Mouse (Mus musculus) ovary, postnatal 10 days (tissue): Measurements from ENCODE around the gene Vmn1r1.

Experiments used
- DNase-seq: peaks from one replicate; pipeline ENCODE4 v3.0.0; 2022; ENCODE audit warnings: low spot score

Gene Vmn1r1

DNA sequence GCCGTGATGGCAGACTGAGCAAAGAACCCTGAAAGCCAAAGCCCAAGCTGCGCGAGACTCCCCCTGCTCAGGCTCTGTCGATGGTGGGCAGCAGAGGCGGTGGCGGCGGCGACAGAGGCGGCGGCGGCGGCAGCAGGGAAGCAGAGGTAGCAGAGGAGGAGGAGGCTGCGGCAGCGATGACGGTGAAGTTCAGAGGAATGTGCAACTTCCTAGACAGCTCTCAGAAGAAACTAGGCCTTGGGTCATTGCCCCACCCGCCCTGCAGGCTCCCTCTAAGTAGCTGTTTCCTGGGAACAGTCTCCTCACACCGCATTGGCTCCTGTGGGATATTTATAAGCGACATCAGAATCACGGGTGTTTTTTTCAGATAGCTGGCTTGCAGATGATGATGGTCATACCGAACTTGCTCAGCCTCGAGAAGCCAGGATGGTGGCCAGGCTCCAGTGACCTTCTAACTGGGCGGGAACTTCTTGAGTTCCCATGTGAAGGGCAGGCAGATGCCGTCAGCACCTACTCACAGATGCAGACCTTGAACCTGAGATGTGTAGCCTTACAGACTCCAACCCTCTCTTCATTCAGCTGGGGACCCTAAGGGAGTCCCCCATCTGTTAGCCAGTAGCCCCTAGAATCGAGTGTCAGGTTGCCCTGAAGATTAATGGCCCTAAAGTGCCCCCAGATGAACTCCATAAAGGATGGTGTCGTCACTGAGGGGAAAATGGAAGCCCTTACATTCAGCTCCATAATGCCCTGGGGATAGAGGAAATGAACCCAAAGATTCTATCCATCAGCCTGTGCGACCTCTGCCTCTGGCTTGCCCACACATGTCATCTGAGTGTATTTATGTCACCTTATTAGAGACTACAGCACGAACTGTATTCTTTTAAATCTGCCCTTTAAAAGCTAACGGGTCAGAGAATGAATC is 26.8 kb downstream of the Vmn1r1 start:
- DNase-seq: no peak

DNA sequence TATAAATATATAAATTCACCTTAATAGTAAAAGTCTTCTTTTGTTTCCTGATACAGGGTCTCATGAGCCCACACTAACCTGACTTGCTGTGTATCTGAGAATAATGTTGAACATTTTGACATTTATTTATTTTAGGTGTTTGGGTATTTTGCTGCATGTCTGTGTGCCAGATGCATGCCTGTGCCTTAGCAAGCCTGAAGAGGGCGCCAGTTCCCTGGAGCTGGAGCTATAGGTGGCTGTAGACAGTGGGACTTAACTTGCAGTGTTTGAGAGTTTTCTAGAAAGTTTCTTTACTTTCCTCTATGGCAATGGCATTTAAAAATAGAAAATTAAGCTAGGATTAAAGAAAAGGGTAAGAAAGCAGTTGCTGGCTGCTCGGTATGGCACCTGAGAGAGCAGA is 33.5 kb downstream of the Vmn1r1 start:
- DNase-seq: no peak

DNA sequence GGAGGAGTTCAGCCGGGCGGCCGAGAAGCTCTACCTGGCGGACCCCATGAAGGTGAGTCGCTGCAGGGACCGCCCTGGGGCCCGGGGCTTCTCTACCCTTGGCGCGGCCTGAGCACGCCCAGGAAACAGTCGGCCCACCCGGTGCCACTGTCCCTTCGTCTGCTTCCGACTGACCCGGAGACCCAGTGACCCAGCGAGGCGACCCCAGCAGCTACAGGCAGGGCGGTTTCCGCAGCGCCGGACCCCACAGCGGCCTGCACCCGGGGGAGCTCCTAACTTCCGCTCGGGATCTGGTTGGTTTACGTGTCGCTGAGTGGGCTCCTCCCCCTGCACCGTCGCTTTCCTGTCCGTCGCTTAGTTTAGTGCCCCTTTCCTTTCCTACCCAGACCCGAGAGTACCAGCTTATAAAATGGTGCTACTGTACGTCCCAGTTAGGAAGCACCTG is 39.3 kb downstream of the Vmn1r1 start:
- peak; percentile 61 for DNase-seq

DNA sequence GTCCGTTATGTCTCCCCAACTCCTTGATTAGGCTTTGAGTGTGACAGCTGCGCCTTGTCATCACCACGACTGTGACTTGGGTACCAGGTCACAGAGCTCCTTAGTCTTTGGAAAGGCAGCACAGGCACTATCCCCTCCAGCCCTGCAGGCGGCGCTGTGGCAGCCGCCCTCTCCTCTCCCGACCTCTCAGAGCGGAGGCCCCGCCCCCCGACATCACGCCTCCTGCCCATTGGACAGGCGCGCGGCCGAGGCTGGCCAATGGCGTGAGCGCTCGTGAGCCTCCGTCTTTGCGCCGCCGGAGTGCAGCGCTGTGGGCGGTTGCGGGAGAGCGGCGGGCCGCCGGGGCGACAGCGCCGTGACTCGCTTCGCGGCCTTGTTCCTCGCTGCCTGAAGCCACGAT is 39.8 kb downstream of the Vmn1r1 start, which contains the start of gene Srp9:
Srp9 (plus strand) TSS at position 232 of the 400 bp plus-strand sequence.
- peak; percentile 93 for DNase-seq

DNA sequence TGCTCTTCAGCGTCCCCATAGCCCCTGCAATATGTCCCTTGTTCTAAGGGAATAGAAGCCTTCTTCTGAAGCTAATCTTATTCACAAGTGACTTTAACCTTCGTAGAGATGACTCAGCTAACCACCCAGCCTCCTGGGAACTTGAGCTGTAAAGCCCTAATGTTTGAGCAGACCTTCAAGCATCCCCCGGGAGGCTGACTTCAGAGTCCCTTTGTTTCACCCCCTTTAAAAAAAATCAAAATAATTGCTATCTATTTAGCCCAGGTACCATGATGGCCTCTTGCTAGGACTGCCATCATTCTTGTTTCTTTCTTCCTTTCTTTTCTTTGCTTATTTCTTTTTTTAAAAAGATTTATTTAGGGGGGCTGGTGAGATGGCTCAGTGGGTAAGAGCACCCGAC is 41.9 kb downstream of the Vmn1r1 start:
- no peak for DNase-seq

DNA sequence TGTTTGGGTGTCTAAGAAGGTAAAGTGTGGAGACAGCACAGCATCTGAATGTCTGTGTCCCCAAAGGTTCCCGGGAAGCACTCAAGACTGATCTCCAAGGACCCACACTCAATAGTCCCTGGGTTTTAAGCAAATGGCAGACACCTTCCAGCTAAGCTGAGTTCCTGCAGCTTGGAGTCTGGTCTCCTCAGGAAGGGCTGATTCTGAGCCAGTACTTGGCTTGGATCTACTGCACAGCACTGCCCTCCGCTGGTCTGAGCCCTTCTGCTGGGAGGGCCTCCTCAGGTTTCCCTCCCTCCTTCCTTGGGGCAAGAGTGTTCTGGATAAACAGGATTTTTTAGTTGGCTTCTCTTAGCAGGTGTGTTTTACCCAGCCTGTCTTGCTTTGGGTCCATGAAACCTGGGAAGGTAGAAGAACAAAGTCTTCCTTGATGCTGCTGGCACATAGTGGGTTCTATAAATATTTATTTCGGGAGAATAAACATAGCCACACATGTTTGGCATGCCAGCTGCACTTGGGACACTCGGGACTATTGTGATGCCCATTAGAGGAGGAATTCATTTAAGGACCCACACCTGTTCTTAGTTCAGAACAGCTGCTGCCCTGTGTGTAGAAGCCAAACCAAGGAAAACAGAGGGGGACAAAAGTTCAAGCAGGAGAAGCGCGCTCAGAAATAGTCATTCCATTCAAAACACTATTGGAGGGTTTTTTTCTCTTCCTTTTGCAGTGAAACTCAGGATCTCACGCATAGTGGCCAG is 48.5 kb downstream of the Vmn1r1 start:
- DNase-seq: no peak

DNA sequence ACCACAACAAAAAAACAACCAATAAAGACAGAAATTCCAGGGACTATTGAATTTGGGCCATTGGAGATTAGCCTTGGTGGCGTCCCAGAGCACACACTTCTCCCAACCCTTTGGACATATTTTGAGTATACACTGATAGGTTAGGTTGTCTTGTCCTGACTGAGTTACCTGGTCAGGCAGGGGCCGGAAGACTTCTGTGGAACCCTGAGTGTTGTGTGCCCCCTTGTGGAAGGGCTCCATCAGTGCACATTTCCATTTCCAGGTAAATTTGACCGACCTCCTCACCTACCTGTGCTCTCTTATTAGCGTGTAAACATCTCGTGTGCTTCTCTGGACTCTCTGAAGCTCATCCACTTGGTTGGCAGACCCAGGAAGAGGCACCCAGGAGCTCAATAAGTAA is 49.1 kb downstream of the Vmn1r1 start:
- DNase-seq: no peak

DNA sequence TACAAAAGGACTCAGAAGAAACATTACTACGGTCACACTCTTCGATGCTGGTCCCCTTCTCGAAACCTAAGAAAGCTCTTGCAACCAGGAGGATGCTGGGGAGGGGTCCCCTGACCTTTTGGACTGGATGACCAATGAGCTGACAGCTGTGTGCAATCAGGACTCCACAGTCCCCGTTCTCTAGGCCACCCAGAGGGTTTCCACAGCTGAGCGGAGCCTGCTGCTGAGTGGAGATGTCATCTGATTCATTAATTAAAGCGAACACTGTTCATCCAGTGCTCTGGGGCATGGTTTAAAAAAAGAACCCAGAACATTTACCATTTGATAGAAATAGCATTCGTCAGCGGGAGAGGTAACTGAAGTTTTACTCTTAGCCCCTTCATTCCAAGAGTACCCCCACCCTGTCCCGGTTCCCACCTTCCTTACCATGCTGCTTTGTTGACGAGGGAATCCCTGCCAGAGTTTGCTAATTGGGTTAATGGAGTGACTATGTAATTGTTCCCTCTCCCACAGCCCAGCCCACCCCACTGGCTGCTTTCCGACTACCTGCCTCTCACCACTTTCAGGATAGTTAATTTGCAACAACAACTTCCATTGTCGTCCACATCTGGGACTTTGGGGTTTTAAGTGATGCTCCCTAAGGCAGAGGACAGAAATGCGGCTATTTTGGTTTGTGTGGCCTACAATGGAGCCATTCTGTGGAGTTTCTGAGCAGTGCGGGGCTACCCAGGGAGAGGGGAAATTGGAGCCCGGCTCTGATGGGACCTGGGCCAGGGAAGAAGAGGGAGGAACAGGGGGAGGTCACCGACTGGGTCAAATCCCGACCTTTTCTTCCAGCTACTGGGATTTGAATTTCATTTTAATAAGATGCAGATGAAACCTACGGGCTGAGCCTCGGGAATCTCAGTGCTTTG is 50.4 kb downstream of the Vmn1r1 start:
- DNase-seq: no peak

DNA sequence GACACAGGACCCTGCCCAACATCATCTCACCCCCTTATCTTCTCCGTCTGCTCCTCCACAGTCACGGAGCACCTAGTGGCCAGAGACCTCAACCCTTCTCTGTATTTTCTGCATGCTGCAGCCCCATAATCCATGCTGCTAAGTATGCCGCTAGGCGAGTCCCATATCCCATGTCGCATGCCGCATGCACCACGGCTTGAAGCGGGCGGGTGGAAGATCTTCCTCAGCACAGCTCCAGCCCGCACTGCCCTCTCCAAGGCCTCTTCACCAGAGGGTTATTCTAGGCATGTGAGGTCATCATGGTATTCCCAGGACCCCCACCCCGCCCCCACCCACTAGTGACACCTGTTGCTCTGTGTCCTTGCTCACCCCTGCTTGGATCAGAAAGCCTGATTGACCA is 51.2 kb downstream of the Vmn1r1 start:
- no peak for DNase-seq

DNA sequence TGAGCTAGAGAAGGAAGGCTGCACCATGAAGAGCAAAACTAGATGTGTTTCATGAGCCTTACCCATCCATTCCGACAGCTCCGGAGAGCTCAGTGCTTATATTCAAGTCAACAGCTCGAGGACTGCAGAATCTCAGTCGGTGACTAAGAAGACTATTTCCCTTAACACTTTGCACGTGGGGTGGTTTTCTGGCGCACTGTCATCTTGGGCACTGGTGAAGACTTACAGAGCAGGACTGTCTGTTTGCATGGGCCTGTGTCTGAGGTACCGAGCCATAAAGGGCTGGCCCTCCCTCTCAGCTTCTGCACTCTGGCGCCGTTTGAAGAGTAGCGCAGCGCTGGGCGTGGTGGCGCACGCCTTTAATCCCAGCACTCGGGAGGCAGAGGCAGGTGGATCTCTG is 51.9 kb downstream of the Vmn1r1 start:
- no peak for DNase-seq

DNA sequence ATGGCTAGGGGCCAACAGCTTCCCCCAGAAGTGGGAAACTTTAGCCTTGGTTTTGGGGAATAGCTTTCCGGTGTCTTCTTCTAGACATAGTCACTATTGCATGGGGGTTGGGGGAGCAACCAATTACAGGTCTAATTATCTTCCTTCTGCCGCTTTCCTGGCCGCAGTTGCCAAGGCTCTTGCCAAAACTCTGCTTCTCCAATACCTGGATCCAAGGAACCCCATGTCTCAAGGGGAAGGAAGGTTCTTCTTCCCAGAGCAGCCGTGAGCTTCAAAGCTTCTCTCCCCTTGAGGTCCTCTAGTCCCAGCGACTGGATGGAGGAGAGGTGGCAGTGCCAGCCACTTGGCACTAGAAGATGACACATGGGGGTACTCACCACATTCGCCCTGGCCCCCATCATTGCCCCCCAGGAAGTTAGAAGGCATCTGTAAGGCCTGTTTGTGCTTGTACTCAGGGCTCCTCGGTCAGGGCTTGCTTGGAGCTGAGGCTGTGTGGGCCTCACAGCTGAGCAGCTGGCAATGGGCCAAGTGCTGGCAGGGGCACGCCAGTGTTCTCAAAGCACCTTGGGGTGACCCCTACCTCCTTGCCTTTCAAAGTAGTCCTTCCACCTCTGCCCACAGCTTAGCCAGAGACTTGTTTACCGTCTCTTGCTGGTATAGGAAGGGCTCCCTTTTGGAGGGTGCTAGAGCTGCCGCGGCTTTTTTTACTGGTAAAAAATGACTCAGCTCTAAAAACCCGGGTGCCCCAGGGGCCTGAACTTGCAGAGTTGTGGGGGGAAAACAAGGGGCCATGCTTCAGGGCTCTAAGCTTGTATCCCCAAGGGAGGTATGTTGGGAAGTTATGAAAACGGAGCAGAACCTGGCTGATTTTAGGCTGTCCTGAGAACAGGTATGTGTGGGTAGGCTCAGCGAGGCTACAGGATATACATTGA is 52.6 kb downstream of the Vmn1r1 start:
- DNase-seq: no peak

DNA sequence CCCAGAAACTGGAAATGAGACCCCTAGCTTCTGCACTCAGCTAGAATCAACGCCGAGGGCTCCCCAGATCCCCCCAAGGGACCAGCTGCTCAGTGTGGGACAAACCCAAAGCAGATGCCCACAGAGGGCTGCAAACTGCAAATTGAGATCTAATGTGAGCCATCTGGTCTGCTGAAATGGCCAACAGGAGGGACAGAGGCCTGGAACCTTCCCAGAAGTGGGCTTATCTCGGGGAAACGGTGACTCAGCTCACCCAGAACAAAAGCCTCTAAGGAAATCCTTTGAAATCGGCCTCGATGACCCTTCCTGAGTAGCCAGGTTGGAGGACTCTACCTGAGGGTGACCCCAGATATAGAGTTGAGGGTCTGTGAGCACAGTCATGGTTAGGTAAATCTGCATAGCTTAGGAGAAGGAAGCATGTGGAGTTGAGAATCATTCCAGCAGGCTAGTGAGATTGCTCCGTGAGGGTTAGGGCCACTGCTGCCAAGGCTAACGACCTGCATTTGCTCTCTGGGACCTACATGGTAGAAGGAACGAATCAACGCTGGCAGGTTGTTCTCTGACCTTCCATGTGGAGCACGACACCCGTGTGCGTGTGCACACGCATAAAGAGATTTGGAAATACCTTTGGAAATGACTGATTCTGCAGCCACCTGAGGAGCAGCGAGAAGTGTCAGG is 53.4 kb downstream of the Vmn1r1 start:
- no peak for DNase-seq

DNA sequence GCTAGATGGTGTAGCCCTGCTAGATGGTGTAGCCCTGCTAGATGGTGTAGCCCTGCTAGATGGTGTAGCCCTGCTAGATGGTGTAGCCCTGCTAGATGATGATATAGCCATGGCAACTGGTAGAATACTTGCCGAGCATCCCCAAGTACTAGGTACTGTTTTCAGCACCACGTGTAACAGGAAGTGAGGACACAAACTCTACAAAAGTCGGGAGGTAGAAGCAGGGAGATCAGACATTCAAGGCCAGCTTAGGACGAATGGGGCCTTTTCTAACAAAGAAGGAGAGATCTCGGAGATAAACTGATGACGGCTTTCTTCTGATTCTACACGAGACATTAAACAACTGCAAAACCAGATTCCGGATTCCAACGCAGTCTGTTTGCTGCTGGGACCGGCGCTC is 54.1 kb downstream of the Vmn1r1 start:
- no peak for DNase-seq

DNA sequence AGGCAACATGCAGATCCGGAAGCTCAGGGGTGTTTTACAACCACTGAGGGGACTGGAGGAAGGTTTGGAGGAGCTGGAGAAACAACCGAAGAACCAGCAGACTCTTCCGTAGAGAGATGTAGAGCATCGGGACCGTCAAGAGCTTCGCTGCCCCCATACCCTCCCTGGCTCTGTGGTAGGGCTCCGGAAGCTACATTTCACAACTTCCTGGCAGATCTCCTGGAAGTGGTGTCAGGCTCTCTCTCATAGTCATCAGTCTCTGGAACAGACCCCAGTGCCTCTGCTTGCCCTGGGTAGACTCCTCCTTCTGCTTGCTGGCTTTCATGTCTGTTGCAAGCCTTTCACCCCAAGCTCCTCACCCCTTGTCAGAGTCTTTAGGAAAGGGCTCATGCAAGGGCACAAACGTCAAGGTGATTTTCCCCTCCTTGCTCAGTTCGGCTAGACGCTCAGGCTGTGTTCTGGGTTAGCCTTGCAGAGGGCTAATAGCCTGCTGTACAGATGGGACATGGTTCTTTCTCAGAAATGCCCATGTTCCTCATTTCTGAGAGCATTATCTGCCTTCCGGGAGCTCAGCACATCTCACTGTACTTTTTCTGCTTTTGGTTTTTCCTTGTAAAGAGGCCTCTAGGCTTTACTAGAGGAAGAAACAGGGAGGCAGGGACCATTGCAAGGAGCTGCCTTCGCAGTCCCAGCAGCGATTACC is 55.7 kb downstream of the Vmn1r1 start:
- no peak for DNase-seq

DNA sequence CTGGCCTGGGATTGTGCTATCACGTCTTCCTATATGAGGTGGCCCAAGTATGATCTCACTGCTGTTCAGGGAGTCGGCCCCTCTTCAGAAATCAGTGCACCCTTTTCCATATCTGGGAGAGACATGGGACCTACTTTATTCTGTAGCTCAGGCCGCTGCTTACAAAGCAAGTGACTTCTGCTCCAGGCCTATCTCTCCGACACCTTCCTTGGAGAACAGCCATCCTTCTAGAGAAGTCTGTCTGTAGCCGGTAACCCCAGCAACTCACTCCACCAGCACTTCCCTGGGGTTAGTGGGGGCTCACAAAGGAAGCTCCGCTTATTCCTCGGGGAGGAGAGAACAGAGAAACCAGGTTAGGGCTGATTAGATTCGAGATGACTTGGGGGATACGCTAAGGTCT is 57.0 kb downstream of the Vmn1r1 start:
- DNase-seq: no peak

DNA sequence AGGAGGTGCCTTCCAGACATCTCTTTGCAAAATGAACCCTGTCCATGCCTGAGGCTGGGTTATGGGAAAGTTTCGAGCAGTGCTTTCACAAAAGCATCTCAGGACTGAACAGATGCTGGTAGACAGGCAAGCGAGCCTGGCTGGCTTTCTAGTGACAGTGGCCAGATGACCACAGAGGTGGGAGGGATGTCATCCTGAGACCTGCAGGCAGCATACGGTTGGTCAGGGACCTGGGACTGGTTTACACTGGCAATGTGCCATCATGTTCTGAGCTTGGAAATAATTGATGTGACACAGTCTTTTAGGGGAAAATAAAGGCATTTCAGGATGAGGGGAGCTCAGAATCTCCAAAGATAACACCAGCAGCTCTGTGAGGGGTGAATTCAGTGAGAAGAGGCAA is 59.3 kb downstream of the Vmn1r1 start:
- no peak for DNase-seq
